Mouse (Mus musculus) testis, adult 2 months (tissue): ENCODE data around the gene Zc2hc1b. TPM values are rescaled to one million over a fixed set of nuclear protein-coding genes. Genes with fewer than 3 reads are reported as not detected.

Experiments
- H3K27ac ChIP-seq: fragments of 200-500 bp; 2 replicates; pipeline ENCODE4 v1.5.1; 2012; ENCODE audit warnings: low read depth, low read length; ENCODE audit not compliant: control insufficient read depth, insufficient read depth
- H3K27me3 ChIP-seq: fragments of 200-500 bp; 2 replicates; pipeline ENCODE4 v1.6.1; 2012; ENCODE audit warnings: mild to moderate bottlenecking, low read length, moderate library complexity; ENCODE audit not compliant: control insufficient read depth, insufficient read depth
- H3K36me3 ChIP-seq: fragments of 200-500 bp; 2 replicates; pipeline ENCODE4 v1.6.1; 2012; ENCODE audit warnings: mild to moderate bottlenecking, low read length; ENCODE audit not compliant: control insufficient read depth, insufficient read depth
- H3K4me1 ChIP-seq: fragments of 200-500 bp; 2 replicates; pipeline ENCODE4 v1.6.1; 2012; ENCODE audit warnings: low read length; ENCODE audit not compliant: control insufficient read depth, insufficient read depth
- H3K4me3 ChIP-seq: fragments of 200-500 bp; 2 replicates; pipeline ENCODE4 v1.5.1; 2012; ENCODE audit warnings: low read depth, mild to moderate bottlenecking, low read length, moderate library complexity, mixed read lengths; ENCODE audit not compliant: control insufficient read depth
- CTCF ChIP-seq: fragments of 200-500 bp; IDR thresholded peaks from 2 replicates; pipeline ENCODE4 v1.5.1; 2012; ENCODE audit warnings: low read depth, mild to moderate bottlenecking, inconsistent platforms, low read length, moderate library complexity; ENCODE audit not compliant: control insufficient read depth, insufficient read depth, insufficient replicate concordance
- POLR2A ChIP-seq: fragments of 200-500 bp; IDR thresholded peaks from 2 replicates; pipeline ENCODE4 v1.6.1; 2012; ENCODE audit warnings: low read depth, mild to moderate bottlenecking, inconsistent platforms, low read length, moderate library complexity; ENCODE audit not compliant: control insufficient read depth
- polyA plus RNA-seq: library from polyadenylated mRNA; depleted of rRNA; stranded (reverse); fragments of >200 nt; gene quantifications from 2 replicates; pipeline ENCODE4 v1.2.3, GENCODE M21; 2012

Gene Zc2hc1b
- polyA plus RNA-seq, 1 experiment, result 4.8 TPM

DNA sequence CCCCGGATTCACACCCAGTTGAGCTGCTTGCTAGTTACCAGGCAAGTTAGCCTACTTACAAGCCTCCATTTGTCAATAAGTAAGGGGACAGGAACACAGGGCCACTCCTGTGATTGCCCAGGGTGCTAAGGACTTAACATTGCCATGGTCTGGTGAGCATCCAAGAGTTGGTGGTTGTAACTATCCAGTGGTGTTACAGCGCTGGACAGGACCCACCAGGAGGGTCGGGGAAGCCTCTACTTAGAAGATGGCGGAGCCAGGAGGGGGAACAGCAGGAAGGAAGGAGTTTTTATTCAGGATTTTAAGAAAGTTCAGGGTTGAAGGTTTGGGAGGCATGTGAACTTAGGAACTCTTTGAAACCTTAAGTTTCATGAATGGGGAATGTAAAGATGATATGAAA lies 64.2 kb downstream of the Zc2hc1b start:
- TF ChIP-seq CTCF (no peak), POLR2A (no peak)

DNA sequence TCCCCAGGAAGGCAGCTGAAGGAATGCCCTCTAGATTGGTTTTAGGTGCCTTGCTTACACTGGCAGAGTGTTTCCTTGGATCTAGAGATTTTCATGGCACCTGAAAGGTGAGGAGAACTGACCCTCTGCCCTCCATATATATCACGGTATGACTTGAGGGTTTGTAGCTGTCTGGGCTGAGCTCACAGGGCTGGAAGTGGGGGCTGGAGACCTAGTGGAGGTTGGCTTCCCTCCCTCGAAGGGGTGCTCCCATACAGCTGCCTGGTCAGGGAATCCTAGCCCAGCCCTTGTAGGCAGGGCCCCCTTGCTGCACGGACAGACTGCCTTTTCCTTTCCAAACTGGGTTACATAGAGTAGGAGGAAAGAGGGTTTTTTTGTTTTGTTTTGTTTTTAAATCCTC lies 65.0 kb downstream of the Zc2hc1b start:
- Histone ChIP-seq H3K27ac (no peak overlapping the region), H3K36me3 (no peaks in the 10 kb centered on the region), H3K4me3 (no peak overlapping the region), H3K27me3 (no peaks in the 10 kb centered on the region), H3K4me1 (no peaks in the 10 kb centered on the region)
- TF ChIP-seq POLR2A (no peak), CTCF (no peak)

More for the DNA sequence above, 64.2 kb downstream of the Zc2hc1b start:
- Histone ChIP-seq H3K27ac (no peak overlapping the region), H3K36me3 (no peaks in the 10 kb centered on the region), H3K4me3 (no peak overlapping the region), H3K27me3 (no peaks in the 10 kb centered on the region), H3K4me1 (no peaks in the 10 kb centered on the region)

DNA sequence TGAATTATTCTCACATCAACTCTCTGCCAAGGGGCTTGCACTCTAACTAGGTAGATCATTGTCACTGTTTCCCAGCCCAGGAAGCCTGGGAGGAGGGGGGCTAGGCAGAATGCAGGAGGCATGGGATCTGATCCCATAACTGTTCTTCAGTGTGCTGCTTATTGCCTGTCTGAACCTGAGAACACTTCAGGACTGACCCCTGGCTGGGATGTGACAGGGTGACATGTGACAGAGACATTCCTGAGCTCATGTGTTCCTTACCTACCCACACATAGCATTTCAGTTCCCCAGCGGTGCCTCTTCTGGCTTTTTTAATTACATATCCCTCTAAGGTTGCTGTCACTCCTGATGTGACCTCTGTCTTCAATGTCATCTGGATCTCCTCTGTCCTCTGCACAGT lies 68.0 kb downstream of the Zc2hc1b start:
- no peak overlapping the region for H3K4me3 ChIP-seq
- TF ChIP-seq CTCF (no peak), POLR2A (no peak)
- no peaks in the 10 kb centered on the region for H3K27me3 ChIP-seq
- no peaks in the 10 kb centered on the region for H3K4me1 ChIP-seq
- no peaks in the 10 kb centered on the region for H3K36me3 ChIP-seq
- no peak overlapping the region for H3K27ac ChIP-seq

DNA sequence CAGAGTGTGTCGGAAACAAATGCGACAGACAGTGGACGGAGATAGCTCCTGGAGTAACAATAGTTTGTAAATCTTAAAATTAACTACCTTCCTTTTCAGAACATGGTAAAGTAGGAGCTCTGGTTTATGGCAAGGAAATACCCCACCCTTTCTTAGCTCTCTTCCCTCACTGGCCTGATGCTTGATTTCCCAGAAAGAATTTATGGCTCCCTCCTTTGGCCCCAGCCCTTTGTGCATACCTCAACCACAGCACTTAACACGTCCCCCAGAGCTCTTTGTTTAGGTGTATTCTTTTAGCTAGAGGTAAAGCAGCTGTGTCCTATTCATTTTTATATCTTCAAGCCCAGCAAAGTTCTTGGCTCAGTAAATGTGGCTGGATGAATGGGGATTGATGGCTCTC lies 69.0 kb downstream of the Zc2hc1b start:
- TF ChIP-seq CTCF (no peak), POLR2A (no peak)
- no peak overlapping the region for H3K4me3 ChIP-seq
- no peaks in the 10 kb centered on the region for H3K27me3 ChIP-seq
- no peaks in the 10 kb centered on the region for H3K36me3 ChIP-seq
- H3K27ac ChIP-seq, result no peak overlapping the region
- no peaks in the 10 kb centered on the region for H3K4me1 ChIP-seq

DNA sequence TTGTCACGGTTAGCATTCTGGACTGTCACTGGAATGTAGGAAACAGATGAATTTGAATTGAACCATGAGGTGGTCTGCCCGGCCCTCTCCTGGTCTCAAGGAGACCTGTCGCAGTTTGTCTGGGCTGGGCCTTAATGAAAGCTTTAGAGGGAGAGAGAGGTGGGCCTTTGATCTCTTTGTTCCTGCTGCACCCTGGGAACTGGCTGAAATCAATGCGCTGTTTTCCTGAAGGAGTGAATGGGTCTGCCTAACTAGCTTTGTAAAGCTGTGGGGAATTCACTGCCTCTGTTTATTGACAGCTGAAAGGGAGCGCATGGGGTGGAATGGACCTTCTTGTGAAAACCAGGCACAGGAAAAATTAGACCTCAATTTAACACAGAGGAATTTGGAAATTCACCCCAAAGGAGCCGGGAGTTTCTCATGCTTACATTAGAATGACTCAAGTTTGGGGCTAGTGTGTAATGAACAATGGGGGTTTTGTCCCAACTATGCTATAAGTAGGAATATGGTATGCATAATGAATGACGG lies 69.7 kb downstream of the Zc2hc1b start:
- no peaks in the 10 kb centered on the region for H3K27me3 ChIP-seq
- TF ChIP-seq CTCF, result no peak
- no peak for TF ChIP-seq POLR2A
- no peaks in the 10 kb centered on the region for H3K4me1 ChIP-seq
- H3K36me3 ChIP-seq, result no peaks in the 10 kb centered on the region
- no peak overlapping the region for H3K27ac ChIP-seq
- H3K4me3 ChIP-seq, result no peak overlapping the region

DNA sequence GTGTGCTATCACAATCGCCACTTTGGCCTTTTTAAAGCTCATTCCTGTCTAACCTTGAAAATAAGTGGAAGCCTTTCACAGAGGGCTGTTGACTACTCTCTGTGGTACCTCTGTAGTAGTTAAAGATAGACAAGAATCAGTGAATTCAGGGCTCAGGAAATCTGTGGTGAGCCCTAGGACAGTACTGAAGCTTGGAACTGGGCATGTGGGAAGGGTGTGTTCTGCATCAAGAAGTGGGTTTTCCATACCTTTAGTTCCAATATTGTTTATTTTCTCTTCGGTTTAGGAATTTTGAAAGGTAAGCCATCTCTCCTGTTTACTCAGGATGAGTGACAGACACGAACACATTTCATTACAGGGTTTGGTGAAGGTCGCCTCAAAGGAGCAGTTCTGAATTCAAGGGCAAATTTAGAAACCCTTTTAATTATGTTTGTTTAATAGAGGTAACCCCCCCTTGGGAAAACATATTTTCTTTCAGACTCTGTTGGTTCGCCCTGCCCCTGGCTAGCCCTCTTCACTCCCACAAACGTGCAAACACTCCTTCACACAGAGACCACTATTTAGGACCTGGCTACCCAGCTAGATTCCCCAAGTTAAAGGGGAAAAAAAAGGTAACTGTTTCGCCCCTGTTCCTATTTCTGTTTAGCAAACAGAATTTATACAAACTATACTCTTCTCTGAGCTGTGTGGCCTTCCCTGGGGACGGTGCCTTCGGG lies 70.8 kb downstream of the Zc2hc1b start:
- TF ChIP-seq CTCF (no peak), POLR2A (no peak)
- no peaks in the 10 kb centered on the region for H3K4me1 ChIP-seq
- H3K36me3 ChIP-seq, result no peaks in the 10 kb centered on the region
- no peak overlapping the region for H3K27ac ChIP-seq
- no peaks in the 10 kb centered on the region for H3K27me3 ChIP-seq
- no peak overlapping the region for H3K4me3 ChIP-seq

DNA sequence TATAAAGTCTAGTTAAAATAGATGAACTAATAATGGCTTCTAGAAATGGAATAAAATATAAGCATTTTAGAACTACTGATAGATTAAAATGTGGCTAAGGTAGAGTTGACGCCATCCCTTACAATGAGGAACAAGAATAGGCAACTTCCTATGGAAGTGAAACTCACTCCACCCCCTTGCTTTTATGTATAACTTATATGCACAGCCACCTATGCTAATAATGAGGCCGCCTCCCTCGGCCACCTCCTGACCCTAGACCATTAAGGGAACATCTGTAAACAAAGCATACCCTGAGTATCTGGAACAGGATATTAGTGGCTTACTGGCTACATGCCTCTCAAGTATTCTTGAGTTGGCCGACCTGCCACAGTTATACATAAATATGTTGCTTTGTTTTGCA lies 74.0 kb downstream of the Zc2hc1b start:
- H3K27me3 ChIP-seq, result no peaks in the 10 kb centered on the region
- H3K36me3 ChIP-seq, result no peaks in the 10 kb centered on the region
- no peaks in the 10 kb centered on the region for H3K4me1 ChIP-seq
- H3K4me3 ChIP-seq, result no peak overlapping the region
- H3K27ac ChIP-seq, result no peak overlapping the region
- TF ChIP-seq CTCF, result no peak
- TF ChIP-seq POLR2A, result no peak

DNA sequence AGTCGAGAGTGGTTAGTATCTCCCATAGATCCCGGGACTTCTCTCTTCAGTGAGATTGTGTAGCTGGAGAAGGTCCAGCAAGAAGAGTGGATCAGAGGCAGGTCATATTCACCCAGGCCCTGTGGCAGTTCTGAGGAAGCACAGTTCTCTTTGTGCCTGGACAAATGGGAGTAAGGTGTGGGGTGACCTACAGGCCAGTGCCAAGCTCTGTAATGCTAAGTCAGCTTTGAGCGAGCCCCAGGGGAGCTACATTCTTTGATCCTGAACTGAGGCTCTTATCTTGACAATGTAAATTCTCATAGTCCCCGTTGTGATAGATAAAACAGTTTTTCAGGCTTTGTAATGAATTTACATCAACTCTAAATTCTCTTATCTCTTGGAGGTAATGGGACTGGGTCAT lies 75.5 kb downstream of the Zc2hc1b start:
- H3K36me3 ChIP-seq, result no peaks in the 10 kb centered on the region
- TF ChIP-seq POLR2A, result no peak
- no peaks in the 10 kb centered on the region for H3K4me1 ChIP-seq

More for the DNA sequence above, 75.5 kb downstream of the Zc2hc1b start:
- H3K27ac ChIP-seq, result no peak overlapping the region
- no peak overlapping the region for H3K4me3 ChIP-seq
- no peaks in the 10 kb centered on the region for H3K27me3 ChIP-seq
